Mouse (Mus musculus) MEL (cell line): Measurements from ENCODE around the gene Aldh3b1.

ENCODE experiments used
- CHD2 ChIP-seq: IDR thresholded peaks from 2 replicates; pipeline ENCODE4 v1.6.1; 2011; ENCODE audit warnings: low read length, improper control_type of control experiment
- CTCF ChIP-seq, 3 experiments: IDR thresholded peaks in 2 of 3; conservative IDR thresholded peaks in 1 of 3; 2 replicates each; pipeline ENCODE4 v1.5.1; 2011 to 2012; ENCODE audit warnings: low read length in 3 of 3, low read depth in 2 of 3, mild to moderate bottlenecking in 2 of 3, improper control_type of control experiment in 1 of 3, inconsistent platforms in 1 of 3, mixed read lengths in 1 of 3, moderate library complexity in 1 of 3; ENCODE audit not compliant: control insufficient read depth in 1 of 3, insufficient read depth in 1 of 3, poor library complexity in 1 of 3, severe bottlenecking in 1 of 3
- E2F4 ChIP-seq: IDR thresholded peaks from 2 replicates; pipeline ENCODE4 v1.6.1; 2011; ENCODE audit warnings: low read depth, low read length, improper control_type of control experiment, borderline replicate concordance
- GATA1 ChIP-seq: IDR thresholded peaks from 2 replicates; pipeline ENCODE4 v1.6.1; 2011; ENCODE audit warnings: low read depth, low read length, improper control_type of control experiment
- HCFC1 ChIP-seq: IDR thresholded peaks from 2 replicates; pipeline ENCODE4 v1.6.1; 2012; ENCODE audit warnings: low read depth, mild to moderate bottlenecking, inconsistent platforms, low read length, improper control_type of control experiment, moderate library complexity
- JUND ChIP-seq: IDR thresholded peaks from 2 replicates; pipeline ENCODE4 v1.6.1; 2011; ENCODE audit warnings: low read depth, mild to moderate bottlenecking, improper control_type of control experiment, low read length
- MAX ChIP-seq: IDR thresholded peaks from 2 replicates; pipeline ENCODE4 v1.6.1; 2011; ENCODE audit warnings: low read length, improper control_type of control experiment
- MEF2A ChIP-seq: IDR thresholded peaks from 2 replicates; pipeline ENCODE4 v1.6.1; 2014; ENCODE audit warnings: low read depth, mild to moderate bottlenecking, inconsistent platforms, low read length, improper control_type of control experiment; ENCODE audit not compliant: poor library complexity, insufficient replicate concordance, severe bottlenecking; ENCODE audit errors: extremely low read depth
- NELFE ChIP-seq: IDR thresholded peaks from 2 replicates; pipeline ENCODE4 v1.6.1; 2011; ENCODE audit warnings: low read depth, low read length, improper control_type of control experiment
- POLR2A ChIP-seq, 2 experiments: IDR thresholded peaks; 2 replicates each; pipeline ENCODE4 v1.6.1; 2011 to 2012; ENCODE audit warnings: low read length in 2 of 2, mild to moderate bottlenecking in 2 of 2, control low read depth in 1 of 2, improper control_type of control experiment in 1 of 2, low read depth in 1 of 2, moderate library complexity in 1 of 2; ENCODE audit not compliant: control insufficient read depth in 1 of 2, insufficient read depth in 1 of 2, poor library complexity in 1 of 2
- TCF12 ChIP-seq: IDR thresholded peaks from 2 replicates; pipeline ENCODE4 v1.6.1; 2014; ENCODE audit warnings: low read depth, mild to moderate bottlenecking, inconsistent platforms, low read length, improper control_type of control experiment, moderate library complexity
- UBTF ChIP-seq: IDR thresholded peaks from 2 replicates; pipeline ENCODE4 v1.6.1; 2012; ENCODE audit warnings: low read depth, mild to moderate bottlenecking, inconsistent platforms, low read length, improper control_type of control experiment, moderate library complexity, borderline replicate concordance; ENCODE audit not compliant: insufficient read depth

DNA sequence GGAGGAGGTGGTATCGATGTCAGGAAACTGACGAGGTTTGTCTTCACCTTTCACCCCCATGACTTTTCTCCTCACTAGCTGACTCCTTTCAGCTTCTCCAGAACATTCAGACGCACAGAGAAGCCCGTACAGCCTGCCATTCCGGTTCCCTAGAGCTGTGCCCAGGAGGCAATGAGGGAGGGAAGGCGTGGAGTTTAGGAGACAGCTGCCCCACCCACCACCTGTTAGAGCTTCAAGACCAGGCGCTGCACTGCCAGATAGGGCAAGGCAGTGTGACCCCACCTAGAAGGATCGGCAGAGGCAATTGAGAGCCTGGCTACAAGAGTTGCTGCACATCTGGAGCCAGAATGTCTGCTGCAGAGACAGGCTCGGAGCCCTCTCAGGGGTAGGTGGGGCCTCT, 42.6 kb upstream of the Aldh3b1 start, which contains the start of gene Aldh3b2:
- TF ChIP-seq CTCF (IDR thresholded peaks at IDR 0.05 in 2 of 3, conservative IDR thresholded peaks at IDR 0.05 in 1 of 3; ENCODE audit: control insufficient read depth in 1 of 3, insufficient read depth in 1 of 3, low read depth in 2 of 3, low read length in 3 of 3, poor library complexity in 1 of 3, severe bottlenecking in 1 of 3), result no peak
- no peak for TF ChIP-seq MAX
- no peak for TF ChIP-seq TCF12
- no peak for TF ChIP-seq E2F4
- TF ChIP-seq CHD2, result no peak
- no peak for TF ChIP-seq POLR2A (IDR thresholded peaks at IDR 0.05; ENCODE audit: control insufficient read depth in 1 of 2, insufficient read depth in 1 of 2, low read depth in 1 of 2, low read length in 2 of 2, poor library complexity in 1 of 2)
- TF ChIP-seq HCFC1, result no peak
- no peak for TF ChIP-seq JUND
- TF ChIP-seq NELFE, result no peak
- TF ChIP-seq GATA1, result no peak
- no peak for TF ChIP-seq MEF2A
- TF ChIP-seq UBTF, result no peak
